Mouse (Mus musculus) lung, postnatal 25 days (tissue): ENCODE results near the gene Angpt4.
A peak's percentile ranks its signal among the peaks of the same experiment; 100 is the strongest.

Experiments
- DNase-seq: peaks from one replicate; pipeline ENCODE4 v3.0.0; 2022; ENCODE audit warnings: low spot score

The Angpt4 gene

DNA sequence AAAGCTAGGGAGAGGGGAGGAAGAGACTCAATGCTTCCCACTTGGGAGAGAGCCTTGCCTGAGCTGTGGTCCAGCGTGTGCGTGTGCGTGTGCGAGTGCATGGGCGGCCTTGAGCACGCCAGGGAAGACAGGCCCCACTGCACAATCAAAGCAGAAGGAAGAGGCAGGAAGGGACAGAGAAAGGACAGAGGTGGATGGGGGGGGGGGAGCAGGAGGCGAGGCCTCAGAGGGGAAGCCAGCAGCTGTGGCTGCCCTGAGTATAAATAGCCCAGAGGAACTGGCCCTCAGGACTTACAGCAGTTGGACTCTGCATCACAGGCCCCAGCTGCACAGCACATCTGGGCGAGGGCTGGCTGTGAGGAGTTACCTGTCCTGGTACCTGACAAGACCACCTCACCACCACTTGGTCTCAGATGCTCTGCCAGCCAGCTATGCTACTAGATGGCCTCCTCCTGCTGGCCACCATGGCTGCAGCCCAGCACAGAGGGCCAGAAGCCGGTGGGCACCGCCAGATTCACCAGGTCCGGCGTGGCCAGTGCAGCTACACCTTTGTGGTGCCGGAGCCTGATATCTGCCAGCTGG lies at the start of gene Angpt4:
TSS of gene Angpt4 (plus strand) at position 292 of the 582 bp plus-strand sequence.
- DNase-seq, result no peak

DNA sequence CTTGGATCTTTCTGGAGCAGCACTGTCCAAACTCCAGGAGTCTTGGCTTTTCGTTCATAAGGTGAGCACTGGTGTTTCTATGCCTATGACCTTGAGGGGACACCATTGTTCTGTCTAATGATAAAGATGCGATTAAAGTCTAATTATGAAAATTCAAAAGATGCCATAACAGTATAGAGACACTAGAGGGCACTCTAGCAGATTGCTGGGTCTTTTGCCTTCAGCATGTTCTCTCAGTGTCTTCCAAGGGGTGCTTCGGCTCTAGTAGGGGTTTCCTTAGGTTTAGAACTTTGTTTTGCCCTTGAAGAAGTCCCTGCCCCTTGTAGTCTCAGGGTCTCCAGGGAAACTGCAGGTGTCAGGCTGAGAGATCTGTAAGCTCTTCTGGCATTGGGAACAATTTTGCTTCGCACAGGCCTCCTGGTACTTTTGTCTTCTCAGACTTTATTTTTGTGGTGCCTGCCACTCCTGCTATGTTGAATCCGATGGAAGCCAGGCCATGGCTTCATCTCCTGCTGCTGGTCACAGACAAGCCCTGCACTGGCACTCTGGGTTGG lies 48.7 kb upstream of the Angpt4 start:
- no peak for DNase-seq

DNA sequence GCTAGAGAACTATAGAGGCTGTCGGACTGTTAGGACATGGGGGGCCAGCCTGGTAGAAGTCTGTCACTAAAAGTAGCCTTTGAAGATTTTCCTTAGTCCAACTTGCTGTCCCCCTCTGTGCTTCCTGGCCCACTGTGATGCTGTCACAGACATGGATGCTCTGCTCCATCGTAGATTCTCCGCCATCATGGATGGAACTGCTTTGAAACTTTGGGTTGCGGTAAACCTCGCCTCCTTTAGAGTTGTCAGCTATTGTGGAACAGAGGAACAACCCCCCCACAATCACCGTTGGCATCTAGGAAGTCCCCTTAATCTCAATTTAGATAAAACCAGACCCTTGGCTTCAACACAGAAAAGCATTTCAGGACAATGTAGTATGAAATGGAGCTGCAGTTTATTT lies 46.1 kb upstream of the Angpt4 start:
- DNase-seq, result no peak

DNA sequence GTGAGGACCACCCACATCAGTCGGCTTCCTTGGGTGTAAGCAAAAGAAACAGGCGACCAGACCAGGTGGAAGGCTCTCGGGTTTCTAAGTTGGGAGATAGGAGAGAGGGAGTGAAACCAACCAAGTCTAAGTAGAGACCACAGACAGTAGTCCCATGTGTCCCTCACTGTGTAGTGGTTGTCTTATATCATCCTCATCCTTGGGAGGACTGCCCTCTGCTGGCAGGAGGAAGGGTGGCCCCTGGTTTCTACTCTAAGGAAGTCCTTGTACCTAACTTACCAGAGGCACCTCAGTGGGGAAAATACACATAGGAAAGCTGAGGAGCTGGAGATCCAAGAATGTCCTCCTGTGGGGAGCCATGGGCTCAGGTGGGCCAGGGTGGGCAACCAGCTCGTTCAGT lies 44.5 kb upstream of the Angpt4 start:
- no peak for DNase-seq

DNA sequence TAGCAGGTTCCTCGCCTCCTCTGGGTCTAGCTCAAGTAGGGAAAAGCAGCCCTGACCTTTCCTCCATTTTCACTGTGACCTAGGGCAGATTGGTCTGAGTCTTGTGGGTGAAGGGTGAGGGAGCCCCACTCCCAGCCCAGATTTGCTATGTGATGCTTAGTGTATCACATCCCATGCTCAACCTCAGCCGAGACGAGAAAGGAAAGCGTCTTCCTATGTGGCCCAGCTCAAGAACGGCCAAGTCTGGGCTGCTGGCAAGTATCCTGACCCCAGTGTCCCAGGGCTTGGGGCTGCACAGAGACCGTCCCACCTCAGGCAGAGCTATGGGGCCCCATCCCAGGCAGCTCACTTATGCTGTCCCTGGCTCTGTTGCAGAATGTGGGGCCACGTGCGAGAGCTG lies 42.8 kb upstream of the Angpt4 start:
- no peak for DNase-seq

DNA sequence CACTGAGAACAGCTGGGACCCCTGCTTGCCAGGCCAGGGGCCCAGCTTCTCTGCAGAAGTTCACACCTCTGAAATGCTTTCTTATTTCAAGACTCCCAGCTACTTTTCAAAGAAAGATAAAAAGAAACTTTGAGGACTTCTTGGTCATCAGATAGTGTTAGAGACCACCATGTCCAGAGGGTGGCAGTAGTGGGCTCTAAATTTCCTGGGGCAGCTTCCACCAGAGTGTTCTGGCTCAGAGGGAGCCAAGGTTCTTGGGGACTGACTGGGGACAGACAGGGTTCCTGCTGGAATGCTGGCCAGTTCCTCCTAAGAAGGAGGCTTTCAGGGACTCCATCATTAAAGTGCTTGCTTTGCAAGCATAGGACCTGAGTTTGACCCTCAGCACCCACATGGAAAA lies 36.5 kb upstream of the Angpt4 start:
- DNase-seq, result peak; percentile 8

DNA sequence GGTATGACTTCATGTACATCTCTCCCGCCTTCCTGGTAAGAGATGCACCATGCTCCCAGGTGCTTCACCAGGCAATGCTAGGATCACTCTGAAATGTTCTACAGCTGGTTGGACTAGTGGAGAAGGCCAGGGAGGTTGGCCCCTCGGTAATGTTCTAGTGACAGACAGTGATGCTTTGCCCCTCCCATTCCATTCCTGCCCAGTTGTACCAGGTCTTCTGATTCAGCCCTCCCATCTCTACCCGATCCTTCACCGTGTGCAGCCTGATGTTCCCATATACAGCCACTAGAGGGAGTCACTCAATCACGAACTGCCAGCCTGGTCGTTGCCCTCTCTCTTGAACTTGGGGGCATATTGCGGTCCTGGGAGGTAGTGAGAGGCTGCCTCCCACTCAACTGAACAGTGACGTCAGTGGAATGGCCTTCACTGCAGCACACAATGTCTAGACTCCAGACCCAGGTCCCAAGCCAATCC lies 35.0 kb upstream of the Angpt4 start:
- peak; percentile 31 for DNase-seq

DNA sequence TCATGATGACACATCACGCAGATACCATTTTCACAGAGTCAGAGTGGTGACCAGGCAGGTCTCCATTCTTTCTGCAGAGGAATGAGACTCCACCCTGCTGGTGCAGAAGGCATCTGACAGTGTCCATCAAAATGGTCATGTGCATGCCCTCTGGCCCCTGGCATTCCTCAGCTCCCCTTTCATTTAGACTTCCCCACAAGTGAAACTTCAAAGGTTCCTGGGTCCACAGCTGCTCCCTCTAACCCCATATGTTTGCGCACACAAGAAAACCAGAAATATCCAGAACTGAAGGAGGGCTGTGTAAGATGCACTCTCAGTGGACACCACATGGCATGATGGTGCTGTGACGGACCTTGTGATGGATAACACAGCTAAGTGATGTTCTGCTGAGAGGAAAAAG lies 32.4 kb upstream of the Angpt4 start:
- no peak for DNase-seq

DNA sequence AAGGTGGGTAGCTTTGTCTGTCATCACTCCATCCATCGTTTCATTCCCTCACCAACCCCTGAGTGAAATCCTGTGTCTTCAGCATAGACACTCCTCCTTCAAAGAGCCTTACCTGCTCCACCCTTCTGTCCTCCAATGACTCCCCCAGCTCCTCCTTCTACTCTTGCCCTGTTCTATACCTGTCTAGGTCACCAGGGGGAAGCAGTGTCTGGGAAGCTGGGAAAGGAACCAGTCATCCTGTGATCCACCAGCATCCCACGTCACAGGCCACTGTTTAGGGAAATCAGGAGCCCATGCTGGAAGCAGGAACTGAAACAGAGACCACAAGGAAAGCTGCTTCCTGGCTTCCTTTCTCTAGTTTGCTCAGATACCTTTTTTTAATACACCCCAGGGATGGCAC lies 31.2 kb upstream of the Angpt4 start:
- DNase-seq, result no peak

DNA sequence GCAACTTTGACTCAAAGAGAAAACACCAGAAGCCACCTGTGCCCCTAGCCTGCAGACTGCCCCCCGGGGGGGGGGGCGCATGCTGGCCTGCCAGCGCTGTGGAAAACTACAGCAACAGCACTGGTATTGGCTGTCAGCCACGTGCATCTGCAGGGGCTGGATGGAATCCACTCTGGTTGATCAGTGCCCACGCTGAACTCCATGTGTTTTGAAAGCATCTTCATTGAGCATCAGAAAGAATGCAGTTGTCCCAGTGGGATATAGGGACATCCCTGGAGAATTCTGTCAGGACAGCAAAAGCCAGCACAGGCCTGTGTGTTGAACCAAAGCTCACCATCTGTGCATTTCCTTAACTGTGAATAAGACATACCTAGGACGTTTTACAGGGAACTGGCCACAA lies 20.0 kb upstream of the Angpt4 start:
- DNase-seq, result no peak

DNA sequence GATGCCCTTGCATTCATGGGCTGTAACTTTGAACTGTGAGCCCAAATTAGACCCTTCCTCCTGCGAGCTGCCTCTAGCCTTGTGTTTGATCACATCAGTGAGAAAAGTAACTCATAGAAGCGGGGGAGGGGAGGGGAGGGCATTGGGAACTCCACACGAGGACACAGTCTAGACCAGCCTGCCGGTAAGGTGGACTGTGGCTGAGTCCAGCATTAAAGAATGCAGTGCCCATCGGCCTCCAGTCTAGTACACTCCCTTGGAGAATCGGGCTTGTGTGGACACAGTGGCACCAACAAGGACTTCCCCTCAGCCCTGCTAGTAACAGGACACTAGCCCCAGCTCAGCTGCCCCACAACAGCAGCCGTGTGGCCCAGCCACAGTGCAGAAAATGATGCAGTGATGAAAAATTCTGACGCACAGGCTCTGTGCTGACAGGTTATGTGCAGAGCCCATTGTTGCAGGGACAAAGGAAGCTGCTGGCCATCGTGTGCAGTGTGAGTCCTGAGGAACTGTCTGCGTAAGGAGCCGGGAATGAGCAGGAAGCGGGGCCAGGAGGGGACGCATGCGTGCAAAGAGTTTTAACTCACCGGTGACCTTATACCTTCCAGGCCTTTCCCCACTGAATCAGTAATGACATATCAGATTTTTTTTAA lies 17.8 kb upstream of the Angpt4 start:
- no peak for DNase-seq

DNA sequence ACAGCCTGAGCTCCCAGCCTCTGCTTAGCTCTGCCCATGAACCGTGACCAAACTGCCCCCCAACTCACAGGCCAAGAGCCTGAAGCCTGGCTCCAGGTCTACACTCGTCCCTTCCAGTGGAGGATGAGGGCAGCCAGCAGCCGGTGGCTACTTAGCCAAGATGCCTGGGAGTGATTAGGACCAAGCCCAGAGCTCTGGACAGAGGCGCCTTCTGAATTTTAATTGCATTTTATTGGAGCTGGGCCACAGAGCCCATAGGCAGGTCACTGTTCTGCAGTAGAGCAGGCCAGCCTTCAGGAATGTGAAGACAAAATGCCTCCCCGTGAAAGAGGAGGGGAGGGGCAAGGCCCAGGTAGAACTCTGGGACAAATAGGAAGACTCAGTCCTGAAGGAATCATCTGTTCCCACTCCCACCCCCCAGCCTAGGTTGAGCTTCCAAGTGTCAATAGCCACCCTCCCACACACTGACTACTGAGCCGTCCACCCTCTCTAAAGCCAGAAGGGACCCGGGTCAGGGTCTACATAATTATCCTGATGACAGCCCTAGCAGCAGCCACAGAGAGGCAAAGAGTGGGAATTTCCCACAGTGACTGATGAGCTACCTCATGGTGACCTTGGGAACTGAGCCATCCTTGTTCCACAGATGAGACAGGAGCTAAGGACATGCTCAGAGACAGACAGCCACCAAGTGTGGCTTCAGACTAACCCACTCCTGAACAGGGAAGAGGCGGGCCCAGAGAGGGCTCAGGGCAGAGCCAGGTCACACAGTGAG lies 16.6 kb upstream of the Angpt4 start:
- no peak for DNase-seq

DNA sequence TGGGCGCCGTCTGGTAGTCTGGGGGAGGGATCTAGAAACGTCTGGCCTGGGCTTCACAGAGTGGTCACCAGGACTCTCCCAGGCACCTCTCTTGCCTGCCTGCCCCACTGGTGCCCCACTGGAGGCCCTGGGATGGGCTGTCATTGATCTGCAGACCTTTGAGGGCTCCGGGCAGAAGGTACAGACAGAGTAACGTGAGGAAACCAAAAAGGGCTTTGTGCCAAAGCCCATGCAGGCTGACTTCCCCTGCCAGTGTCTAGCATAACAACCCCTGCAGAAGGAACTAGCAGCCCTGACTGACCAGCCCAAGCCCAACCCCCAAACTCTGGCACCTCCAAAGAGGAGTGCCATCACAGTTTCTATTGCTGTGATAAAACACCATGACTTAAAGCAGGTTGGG lies 15.1 kb upstream of the Angpt4 start:
- DNase-seq, result no peak

DNA sequence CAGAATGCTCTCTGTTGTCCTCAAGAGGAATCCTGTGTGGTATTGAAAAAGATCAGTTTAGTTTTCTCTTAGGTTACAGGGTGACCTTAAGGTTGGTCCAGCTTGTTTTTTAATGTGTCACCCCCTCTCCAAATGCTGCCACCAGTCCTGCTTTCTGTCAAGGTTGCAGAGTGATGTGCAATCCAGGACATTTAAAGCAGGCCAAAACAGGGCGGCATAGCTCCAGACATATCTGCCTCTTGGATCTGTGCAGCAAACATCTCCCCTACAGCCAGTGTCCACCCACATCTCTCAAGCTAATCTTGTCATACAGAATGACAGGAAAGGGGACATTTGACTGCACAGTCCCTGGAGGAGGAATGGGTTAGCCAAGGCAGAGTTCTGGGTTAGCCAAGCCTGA lies 12.9 kb upstream of the Angpt4 start:
- no peak for DNase-seq

DNA sequence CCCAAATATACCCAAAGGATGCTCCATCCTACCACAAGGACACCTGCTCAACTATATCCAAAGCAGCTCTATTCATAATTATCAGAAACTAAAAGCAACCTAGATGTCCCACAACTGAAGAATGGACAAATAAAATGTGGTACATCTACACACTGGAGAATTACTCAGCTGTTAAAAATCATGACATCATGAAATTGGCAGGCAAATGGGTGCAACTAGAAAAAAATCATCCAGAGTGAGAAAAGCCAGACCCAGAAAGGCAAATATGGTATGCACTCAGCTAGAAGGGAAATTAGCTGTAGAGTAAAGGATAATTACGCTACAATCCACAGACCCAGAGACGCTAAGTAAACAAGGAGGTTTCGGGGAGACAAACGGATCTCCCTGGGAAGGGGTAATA lies 10.2 kb upstream of the Angpt4 start:
- no peak for DNase-seq

DNA sequence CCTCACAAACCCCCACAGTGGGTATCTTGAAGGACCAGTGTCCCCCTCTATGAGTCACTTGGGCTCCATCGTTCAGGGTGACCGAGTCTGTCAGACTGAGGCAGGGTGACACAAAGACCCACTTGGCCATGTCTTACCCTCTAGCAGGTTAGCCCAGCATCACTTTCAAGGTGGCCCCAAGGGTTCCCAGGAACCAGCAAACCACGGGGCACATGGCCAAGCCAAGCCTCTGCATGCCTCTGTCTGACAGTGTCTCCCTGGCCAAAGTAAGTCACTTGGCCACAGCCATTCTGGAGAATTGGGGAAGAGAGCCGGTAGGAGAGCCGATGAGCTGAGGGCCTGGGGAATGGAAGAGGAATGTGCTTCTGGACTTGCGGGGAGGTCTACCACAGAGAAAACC lies 7.7 kb upstream of the Angpt4 start:
- DNase-seq, result no peak

DNA sequence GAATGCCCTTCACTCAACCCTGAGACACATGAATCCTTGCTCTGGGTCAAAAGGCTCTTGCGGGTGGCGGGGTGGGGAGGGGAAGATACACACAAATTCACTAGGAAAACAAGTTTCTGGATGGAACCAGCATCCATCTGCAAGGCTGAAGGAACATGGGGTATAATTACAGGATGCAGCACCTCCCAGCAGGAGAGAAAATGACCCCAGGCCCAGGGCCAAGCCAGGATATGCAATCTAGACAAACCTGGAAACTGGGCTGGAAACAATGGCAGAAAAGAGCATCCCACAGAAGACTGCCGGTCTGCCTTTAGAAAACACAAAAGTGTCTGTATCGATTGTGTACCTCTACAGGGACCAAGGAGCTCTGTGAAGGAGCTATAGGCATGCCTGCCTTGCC lies 7.1 kb upstream of the Angpt4 start:
- no peak for DNase-seq

DNA sequence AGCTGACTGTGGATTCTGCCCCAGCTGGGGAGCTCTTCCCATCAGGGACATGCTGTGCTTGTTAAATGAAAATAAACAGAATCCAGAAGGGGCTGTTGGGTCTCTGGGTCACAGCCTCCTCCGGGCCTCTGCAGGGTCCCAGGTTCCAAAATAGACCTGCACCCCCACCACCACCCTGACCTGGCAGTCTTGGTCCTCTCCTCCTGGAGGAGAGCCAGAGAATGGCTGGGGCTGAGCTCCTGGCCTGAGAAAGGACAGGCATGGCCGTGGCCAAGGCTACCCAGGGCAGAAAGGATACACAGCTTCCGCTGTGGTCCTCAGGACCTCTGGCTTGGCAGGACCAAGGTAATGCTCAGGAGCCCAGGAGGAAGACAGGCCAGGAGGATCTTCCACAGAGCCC lies 6.4 kb upstream of the Angpt4 start:
- DNase-seq, result no peak

DNA sequence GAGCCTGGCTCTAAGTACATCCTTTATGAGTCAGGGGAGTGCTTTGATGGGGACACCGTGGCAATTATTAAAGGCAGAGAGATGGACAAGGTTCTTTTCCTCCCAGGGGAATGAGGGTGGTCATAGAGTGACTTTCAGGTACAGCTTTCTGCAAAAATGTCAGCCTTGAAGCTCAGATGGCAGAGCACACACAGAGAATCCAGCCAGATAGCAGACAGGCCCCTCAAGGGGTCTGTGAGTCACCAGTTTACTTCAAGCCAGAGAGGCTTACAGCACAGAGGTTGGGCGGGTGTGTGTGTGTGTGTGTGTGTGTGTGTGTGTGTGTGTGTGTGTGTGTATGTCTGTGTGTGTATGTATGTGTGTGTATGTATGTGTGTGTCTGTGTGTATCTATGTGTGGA lies 4.0 kb upstream of the Angpt4 start:
- DNase-seq, result no peak

DNA sequence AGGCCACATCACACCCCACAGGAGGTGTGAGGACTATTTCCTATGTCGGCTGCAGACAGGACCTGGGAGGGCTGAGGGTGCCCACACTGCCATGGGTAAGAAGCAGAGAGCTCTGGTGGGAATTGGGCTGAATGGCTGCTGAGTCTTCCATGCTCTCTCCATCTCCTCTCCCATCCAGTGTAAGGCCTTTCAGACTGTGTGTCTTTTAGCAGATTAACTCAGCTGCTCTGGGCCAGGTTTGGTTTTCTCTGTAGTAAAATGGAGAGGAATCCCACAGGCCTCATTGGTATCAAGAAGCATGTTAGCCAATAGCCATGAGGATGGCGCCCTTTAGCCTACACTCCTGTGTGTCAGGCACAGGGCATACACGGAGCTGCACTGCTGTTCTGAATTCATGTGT lies 1.6 kb upstream of the Angpt4 start:
- no peak for DNase-seq

DNA sequence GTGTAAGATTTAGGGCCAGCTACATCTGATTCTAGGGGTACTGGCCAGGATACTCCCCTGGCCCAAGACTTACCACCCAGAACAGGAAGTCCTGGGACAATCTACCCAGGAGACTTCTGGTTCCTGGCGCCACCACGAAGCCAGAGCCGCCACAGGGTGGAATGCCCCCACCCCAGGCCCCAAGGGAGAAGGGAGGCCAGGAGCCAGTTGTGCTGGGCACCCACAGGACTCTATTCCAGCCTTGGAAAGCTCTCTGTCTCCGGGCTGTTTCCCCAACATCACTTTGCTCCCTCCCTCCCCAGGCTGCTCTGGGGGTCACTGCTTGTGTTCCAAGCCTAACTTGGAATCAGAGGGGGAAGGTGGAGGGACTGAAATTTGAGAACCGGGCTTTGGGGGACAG lies 512 bp upstream of the Angpt4 start:
- no peak for DNase-seq

DNA sequence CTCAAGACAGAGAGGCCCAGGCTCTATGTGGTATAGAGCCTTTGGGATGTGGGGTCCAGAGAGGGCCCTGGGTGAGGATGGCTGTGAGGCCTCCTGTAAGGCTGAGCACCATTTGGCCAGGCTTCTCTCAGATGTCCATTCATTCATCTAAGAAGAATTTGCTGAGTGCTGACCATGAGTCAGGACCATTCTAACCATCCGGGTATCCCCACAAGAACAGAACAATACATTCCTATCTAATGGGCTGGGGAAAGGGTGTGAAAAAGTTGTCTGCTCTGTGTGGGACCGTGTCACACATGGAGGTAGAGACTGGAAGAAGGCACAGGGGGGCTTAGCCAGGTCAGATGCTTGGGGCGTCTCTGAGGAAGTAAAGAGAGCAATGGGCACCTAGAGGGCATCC lies 741 bp downstream of the Angpt4 start:
- DNase-seq, result no peak

DNA sequence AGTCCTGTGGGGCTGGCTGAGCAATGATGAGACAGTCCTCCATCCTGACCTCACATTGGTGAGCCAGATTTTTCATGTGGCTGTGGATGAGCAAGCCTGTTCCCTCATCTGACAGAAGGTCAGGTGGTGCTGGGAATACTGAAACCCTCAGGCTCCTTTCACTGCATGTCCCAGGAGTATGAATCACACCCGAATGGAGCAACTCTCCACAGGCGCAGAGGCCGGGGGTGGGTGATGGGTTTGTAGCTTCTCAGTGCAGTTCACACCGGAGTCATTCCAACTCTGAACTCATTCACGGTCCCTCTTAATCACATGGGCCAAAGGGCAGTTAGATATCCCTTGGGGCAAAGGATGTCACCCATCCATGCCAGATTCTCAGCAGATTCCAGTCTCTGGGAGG lies 3.1 kb downstream of the Angpt4 start:
- DNase-seq, result no peak
